Mouse (Mus musculus): ENCODE results near the gene Opn5.

Opn5 gene

GRCm38 (mm10) chr17:42611295-42611694, at the start of gene Opn5:
Gene Opn5, minus strand, starts transcription at chr17:42611395.
- no peak for DNase-seq (ENCODE audit: low read depth, low spot score)

DNA sequence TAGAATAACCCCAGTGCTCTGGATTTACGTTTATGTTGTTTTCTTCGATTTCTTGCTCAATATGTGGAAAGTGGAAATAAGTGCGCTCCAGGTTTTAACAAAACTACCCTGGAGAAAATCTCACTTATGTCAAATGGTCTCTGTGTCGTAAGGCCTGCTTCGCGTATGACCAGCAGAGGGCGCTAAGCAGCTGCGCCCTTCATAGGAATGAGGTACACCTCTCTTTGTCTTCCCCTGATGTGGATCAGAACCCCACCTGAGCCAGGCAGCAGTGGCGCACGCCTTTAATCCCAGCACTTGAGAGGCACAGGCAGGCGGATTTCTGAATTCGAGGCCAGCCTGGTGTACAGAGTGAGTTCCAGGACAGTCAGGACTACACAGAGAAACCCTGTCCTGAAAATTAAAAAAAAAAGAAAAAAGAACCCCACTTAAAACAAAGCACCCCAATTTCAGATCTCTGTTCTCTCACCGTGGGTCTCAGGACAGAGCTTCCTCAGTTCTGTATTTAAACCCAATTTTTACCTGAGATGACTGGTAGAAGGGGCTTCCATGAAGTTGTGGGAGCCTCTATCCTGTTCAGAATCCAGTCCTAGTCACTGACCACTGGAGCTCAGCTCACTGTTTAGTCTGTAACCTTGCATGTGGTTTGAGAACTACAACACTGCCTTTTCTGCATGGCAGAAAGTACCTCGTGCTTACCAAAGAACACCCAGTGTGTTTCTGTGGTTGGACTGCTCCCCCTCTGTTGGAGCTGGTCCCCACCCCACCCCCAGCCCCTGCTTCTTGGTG, 47.6 kb upstream of the Opn5 start:
- peak; percentile 81 for DNase-seq (ENCODE audit: low read depth, low spot score)

DNA sequence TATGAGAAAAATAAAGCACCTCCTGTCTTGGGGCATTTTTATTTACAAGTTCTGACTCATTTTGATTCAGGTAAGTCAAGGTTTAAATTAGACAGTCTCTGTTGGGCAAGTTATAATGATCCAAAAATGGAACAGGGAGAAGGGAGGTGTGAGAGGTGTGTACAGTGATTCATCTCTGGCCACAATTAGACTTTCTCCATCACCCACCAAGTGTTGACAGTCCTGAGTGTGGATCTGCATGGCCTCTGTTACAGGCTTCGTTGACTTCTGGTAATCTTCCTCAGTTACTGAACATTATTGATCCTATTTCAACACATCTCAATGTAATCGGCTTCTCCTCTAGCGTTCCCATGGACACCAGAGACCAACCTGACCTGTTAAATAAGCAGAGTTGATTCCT, 32.2 kb upstream of the Opn5 start:
- no peak for DNase-seq (ENCODE audit: low read depth, low spot score)

DNA sequence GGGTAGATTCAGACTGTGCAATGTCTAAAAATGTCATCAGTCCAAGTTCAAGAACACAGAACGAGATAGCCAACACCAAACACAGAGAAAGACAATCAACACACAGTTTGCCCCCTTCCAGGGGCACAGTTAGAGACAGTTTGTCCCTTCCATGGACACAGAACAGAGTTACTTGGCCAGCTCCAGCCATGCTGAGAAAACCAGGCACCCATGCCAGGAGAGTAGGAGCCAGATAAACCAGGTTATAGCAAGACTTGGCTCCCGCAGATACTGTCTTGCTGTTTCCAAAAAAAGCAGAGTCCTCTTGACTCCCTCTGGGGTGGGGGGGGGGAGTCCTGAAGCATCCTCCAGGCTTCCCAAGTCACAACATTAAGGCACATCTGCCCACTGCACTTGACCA, 19.0 kb upstream of the Opn5 start:
- no peak for DNase-seq (ENCODE audit: low read depth, low spot score)

DNA sequence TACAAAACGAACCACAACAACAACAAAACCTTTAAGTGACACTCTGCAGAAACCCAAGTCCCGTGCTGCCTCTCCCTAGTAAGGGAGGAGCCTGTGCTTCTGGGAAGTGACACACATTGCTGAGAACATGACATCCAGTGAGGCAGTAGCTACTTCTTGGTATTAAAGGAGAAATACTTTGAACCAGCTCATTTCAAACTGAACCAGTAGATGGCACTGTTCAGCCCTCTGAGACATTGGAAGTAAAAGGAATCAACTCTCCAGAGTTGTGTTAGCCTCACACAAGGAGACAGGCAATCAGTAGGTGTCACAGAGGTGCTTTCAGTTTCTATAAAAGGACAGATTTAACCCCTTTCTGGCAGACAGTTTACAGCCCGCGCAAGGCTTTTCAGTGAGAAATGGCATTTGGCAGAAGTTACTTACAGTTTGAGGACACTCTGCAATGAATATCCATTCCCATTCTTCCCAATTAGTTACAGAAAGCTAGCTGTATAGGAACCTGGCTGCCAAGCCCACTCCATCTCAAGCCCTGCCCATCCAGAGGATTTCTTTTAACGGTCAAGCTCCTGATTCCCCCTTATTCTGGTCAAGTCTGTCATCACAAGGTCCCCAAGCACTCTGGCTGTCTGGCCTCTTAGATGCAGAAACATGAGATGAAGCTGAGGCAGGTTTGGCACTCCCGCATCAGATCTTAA, 2.0 kb upstream of the Opn5 start:
- DNase-seq (ENCODE audit: low read depth, low spot score), result peak; percentile 73

DNA sequence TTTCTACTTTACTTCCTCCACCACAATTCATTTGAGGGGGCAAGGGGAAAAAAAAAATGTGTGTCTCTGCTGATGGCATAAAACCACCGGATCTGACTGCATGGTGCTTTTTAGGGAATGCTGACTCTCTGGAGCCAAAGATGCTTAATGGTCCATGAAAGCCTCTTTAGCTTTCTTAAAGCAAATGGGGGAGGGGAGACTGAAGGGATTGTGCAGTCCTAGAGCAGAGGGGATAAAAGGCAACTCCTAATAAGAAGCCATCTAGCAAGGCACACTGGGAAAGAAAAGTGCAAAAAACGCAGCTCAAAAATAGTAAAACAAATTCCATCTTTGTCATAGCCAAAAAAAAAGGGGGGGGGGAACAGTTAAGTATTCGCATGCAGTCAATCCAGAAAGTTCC, 2.9 kb downstream of the Opn5 start:
- no peak for DNase-seq (ENCODE audit: low read depth, low spot score)

DNA sequence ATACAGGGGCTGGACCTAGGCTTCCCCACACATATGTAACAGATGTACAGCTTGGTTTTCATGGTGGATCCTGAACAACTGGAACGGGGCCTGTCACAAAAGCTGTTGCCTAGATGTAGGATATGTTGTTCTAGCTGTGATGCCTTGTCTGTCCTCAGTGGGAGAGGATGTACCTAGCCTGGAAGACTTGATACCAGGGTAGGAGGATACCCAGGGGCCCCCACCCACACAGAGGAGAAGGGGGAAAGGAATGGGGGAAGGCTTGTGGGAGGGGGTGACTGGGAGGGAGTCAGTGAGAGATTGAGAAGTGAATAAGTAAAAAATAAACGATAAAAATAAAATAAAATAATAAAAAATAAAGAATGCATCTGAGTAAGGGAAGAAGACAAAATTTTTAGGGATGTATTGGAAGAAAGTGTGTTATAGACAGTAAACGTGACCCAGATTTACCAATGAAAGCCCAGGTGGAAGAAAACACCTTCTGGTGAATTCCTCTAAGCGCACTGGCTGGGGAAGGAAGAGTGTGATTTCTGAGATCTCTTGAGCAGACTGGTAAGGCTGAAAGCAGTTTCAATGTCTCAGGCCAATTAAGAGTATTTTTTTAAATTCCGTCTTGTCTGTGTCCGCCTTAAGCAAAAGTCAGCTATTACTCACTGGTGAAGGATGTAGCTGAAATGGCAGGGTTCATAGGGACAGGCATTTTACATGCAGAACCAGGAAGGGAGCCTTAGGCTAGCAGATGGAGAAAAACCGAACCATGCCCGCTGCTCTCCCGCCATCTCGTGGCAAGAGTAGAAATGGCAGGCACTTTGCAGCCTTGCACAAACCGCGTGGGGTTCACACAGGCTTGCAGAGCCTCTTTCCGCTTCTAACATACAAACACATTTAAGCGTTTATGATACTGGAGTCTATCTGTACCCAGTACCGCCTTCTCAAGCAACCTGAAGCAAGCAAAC, 8.1 kb downstream of the Opn5 start:
- DNase-seq (ENCODE audit: low read depth, low spot score), result peak; percentile 79

- no peak for DNase-seq (ENCODE audit: low read depth, low spot score)
Measured at GRCm38 (mm10) chr17:42586486-42586885, 24.7 kb downstream of the Opn5 start.

DNA sequence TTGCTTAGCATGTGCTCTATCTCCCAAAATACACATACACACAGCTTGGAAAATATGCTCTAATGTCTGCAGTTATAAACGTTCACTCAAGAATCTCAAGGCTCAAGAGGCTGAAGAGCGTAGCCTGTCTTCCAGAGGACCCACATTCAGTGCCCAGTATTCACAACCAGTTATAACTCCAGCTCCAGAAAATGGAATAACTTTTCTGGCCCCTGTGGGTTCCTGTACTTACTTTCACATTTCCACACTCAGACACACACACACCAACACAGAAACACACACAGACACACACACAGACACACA, 28.2 kb downstream of the Opn5 start:
- no peak for DNase-seq (ENCODE audit: low read depth, low spot score)

- no peak for DNase-seq (ENCODE audit: low read depth, low spot score)
Measured at GRCm38 (mm10) chr17:42582281-42583028, 28.7 kb downstream of the Opn5 start.

GRCm38 (mm10) chr17:42580623-42581022, 30.6 kb downstream of the Opn5 start:
- DNase-seq (ENCODE audit: low read depth, low spot score), result no peak

GRCm38 (mm10) chr17:42580196-42580595, 31.0 kb downstream of the Opn5 start:
- no peak for DNase-seq (ENCODE audit: low read depth, low spot score)

- DNase-seq (ENCODE audit: low read depth, low spot score), result peak; percentile 86
Measured at GRCm38 (mm10) chr17:42576671-42577168, 34.5 kb downstream of the Opn5 start.

GRCm38 (mm10) chr17:42573786-42574185, 37.4 kb downstream of the Opn5 start:
- DNase-seq (ENCODE audit: low read depth, low spot score), result no peak

DNA sequence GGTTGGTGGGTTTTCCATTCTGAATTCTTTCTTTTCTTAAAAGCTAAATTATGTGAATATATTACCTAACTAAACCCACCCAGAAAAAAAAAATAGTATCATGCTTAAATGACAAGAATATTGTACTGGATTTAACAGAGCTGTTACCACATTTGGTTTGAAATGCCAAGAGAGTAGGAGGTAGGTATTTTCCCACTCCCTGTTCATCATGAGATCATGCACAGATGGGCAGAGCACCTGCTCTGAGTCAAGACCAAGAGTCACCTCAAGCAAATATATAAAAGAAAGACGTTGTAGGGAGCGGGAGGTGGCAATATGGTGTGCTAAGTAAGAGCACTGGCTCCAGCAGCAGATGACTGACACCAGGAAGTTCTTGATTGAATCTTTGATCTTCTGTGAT, 61.6 kb downstream of the Opn5 start:
- DNase-seq (ENCODE audit: low read depth, low spot score), result no peak

GRCm38 (mm10) chr17:42530147-42530546, 81.0 kb downstream of the Opn5 start:
- DNase-seq (ENCODE audit: low read depth, low spot score), result no peak

GRCm38 (mm10) chr17:42509356-42510262, 101.6 kb downstream of the Opn5 start:
- DNase-seq (ENCODE audit: low read depth, low spot score), result no peak
